Mouse (Mus musculus) ES-E14 (cell line): ENCODE measurements around the gene Mtnr1a. TPM values are rescaled to one million over a fixed set of nuclear protein-coding genes. Genes with fewer than 3 reads are reported as not detected.
"Not testable (repeated sequence)": the region's sequence is repeated elsewhere in the genome, so short reads cannot be mapped to it uniquely, and the experiment has no call there.

Experiments used
- DNase-seq: peaks from one replicate; pipeline ENCODE4 v3.0.0-alpha.2; 2013; ENCODE audit warnings: low read depth, low spot score
- H3K27ac ChIP-seq: 2 replicates; pipeline ENCODE4 v1.5.1; 2012; ENCODE audit warnings: low read depth, mild to moderate bottlenecking, low read length, moderate library complexity, mixed read lengths; ENCODE audit not compliant: poor library complexity, insufficient read depth, severe bottlenecking
- H3K36me3 ChIP-seq: 2 replicates; pipeline ENCODE4 v1.6.1; 2012; ENCODE audit warnings: mild to moderate bottlenecking, low read length, moderate library complexity, mixed read lengths; ENCODE audit not compliant: control insufficient read depth, poor library complexity, insufficient read depth, severe bottlenecking
- H3K4me1 ChIP-seq, 2 experiments: fragments of 150-350 bp in 1 of 2; sonication (generic) in 1 of 2; 2 replicates each; pipeline ENCODE4 v1.6.1; 2012; ENCODE audit warnings: low read length in 2 of 2, mild to moderate bottlenecking in 1 of 2, mixed read lengths in 1 of 2; ENCODE audit not compliant: control insufficient read depth in 2 of 2, insufficient read depth in 2 of 2, poor library complexity in 1 of 2
- H3K4me3 ChIP-seq, 2 experiments: fragments of 150-350 bp in 1 of 2; sonication (generic) in 1 of 2; 2 replicates each; pipeline ENCODE4 v1.5.1; 2012; ENCODE audit warnings: low read length in 2 of 2, low read depth in 1 of 2, mild to moderate bottlenecking in 1 of 2, mixed read lengths in 1 of 2; ENCODE audit not compliant: insufficient read depth in 1 of 2, poor library complexity in 1 of 2, severe bottlenecking in 1 of 2
- H3K9ac ChIP-seq: 2 replicates; pipeline ENCODE4 v1.6.1; 2012; ENCODE audit warnings: low read depth, mild to moderate bottlenecking, low read length, mixed read lengths; ENCODE audit not compliant: poor library complexity, insufficient read depth, severe bottlenecking
- H3K9me3 ChIP-seq: fragments of 150-350 bp; sonication (generic); 2 replicates; pipeline ENCODE4 v1.6.1; 2012; ENCODE audit warnings: low read depth, mild to moderate bottlenecking, low read length; ENCODE audit not compliant: control insufficient read depth, insufficient read depth
- CHD2 ChIP-seq: IDR thresholded peaks from 2 replicates; pipeline ENCODE4 v1.6.1; 2014; ENCODE audit warnings: mild to moderate bottlenecking, low read depth, low read length, inconsistent platforms
- HCFC1 ChIP-seq: IDR thresholded peaks from 2 replicates; pipeline ENCODE4 v1.6.1; 2012; ENCODE audit warnings: low read length, inconsistent platforms, borderline replicate concordance; ENCODE audit not compliant: insufficient read depth
- MAFK ChIP-seq: IDR thresholded peaks from 2 replicates; pipeline ENCODE4 v1.6.1; 2014; ENCODE audit warnings: mild to moderate bottlenecking, low read depth, low read length, inconsistent platforms; ENCODE audit not compliant: insufficient read depth
- ZC3H11A ChIP-seq: IDR thresholded peaks from 2 replicates; pipeline ENCODE4 v1.6.1; 2012; ENCODE audit warnings: low read depth, mild to moderate bottlenecking, inconsistent platforms, low read length, borderline replicate concordance
- ZNF384 ChIP-seq: IDR thresholded peaks from 2 replicates; pipeline ENCODE4 v1.6.1; 2012; ENCODE audit warnings: low read depth, low read length, inconsistent platforms
- in situ Hi-C, 2 experiments: fragments of 600-800 bp; cut with MboI; formaldehyde crosslinking; loops; one replicate each; pipeline ENCODE4 v1.15.1; 2025; ENCODE audit warnings: low sequenced_read_pairs in 2 of 2, inconsistent platforms in 1 of 2; ENCODE audit not compliant: unreplicated experiment in 2 of 2
- total RNA-seq: library from RNA; depleted of rRNA; stranded (reverse); fragments of 300-350 nt; gene quantifications from 2 replicates; pipeline ENCODE4 v1.2.3, GENCODE M21; 2012

The Mtnr1a gene
- total RNA-seq, 1 experiment: 0.18 TPM

DNA sequence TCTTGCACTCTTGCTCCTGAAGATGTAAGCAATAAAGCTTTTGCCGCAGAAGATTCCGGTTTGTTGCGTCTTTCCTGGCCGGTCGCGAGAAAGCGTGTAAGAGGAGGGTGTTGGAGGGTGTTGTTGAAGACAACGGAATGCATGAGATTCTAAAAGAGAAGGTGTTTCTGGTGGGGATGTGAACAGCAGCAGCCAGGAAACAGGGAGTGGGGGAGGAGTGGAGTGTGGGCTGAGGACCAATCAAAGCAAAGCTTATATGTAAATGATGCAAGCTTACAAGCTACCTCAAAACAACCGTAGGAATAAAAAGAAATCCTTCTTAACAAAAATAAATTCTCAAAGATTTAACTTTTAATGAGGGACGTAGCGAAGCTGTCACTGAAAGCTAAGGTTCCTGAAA, 6.6 kb upstream of the Mtnr1a start:
- no peak for TF ChIP-seq HCFC1
- Histone ChIP-seq H3K9me3 (no peaks in the 10 kb centered on the region), H3K36me3 (no peaks in the 10 kb centered on the region), H3K9ac (no peak overlapping the region), H3K27ac (no peak overlapping the region), H3K4me1 (peaks cover 0 to 7% of the 10 kb centered on the region in 2 experiments), H3K4me3 (peak overlapping the region in 1 of 2 experiments; percentile 50; a peak in 2 of 4 replicates)
- no peak for DNase-seq
- in situ Hi-C loops: no loop called here

GRCm38 (mm10) chr8:45062982-45063924, 5.7 kb upstream of the Mtnr1a start:
- peak overlapping the region; percentile 81 for H3K27ac ChIP-seq
- H3K36me3 ChIP-seq: no peaks in the 10 kb centered on the region
- peak overlapping the region; percentile 1 to 50; a peak in 3 of 4 replicates for H3K4me3 ChIP-seq
- no peak for TF ChIP-seq MAFK
- TF ChIP-seq ZC3H11A: no peak
- TF ChIP-seq ZNF384: no peak
- peak; percentile 37; the same call in 1 of the 2 replicates for TF ChIP-seq CHD2
- no peak for TF ChIP-seq HCFC1
- H3K4me1 ChIP-seq: peaks cover 0 to 7% of the 10 kb centered on the region in 2 experiments
- in situ Hi-C loops: no loop called here
- peak; percentile 83 for DNase-seq
- H3K9me3 ChIP-seq: no peaks in the 10 kb centered on the region
- no peak overlapping the region for H3K9ac ChIP-seq

DNA sequence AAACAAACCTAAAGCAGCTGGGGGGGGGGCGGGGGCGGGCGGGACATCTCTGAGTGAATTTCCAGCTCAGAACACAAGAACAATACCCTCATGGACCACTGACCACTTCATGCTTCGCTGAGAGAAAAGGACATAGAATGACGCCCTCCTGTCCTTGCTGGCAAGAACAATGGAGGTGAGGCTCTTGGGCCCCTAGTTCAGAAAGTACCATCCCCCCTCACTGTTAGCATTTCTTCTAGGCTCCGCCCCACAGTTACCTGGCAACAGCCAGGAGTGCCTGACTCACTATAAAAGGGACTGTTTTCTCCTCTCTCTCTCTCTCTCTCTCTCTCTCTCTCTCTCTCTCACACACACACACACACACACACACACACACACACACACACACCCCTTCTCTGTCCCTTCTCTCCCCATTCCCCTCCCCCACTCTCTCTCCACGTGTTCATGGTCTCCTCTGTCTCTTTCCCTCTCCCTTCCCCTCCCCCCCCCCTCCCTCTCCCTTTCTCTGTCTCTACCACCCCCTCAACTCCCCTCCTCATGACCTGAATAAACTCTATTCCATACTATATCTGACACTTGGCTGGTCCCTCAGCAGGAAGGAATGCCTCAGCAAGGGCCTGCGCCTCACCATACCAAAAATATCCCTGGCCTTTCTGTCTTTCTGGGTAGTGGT, 4.6 kb upstream of the Mtnr1a start:
- Histone ChIP-seq H3K9me3 (no peaks in the 10 kb centered on the region), H3K4me1 (peaks cover 0 to 7% of the 10 kb centered on the region in 2 experiments), H3K36me3 (no peaks in the 10 kb centered on the region), H3K27ac (peak overlapping the region; percentile 81), H3K9ac (peak overlapping the region; percentile 39; the same call in 1 of the 2 replicates), H3K4me3 (0 out of 4 replicates have a peak overlapping the region, but pooled peaks of 1 of the 2 experiments have one; percentile 33)
- DNase-seq: no peak
- in situ Hi-C loops: no loop called here
- TF ChIP-seq ZNF384 (no peak), MAFK (no peak), ZC3H11A (no peak), CHD2 (no peak), HCFC1 (no peak)

DNA sequence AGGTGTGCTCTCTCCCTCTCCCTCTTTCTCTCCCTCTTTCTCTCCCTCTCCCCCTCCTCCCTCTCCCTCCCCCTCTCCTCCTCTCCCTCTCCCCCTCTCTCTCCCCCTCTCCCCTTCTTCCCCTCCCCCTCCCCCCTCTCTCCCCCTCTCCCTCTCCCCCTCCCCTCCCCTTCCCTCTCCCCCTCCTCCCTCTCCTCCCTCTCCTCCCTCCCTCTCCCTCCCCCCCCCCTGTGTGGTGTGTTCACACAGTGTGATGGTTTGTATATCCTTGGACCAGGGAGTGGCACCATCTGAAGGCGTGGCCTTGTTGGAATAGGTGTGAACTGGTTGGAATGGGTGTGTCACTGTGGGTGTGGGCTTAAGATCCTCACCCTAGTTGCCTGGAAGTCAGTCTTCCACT, 3.5 kb upstream of the Mtnr1a start:
- in situ Hi-C loops, H3K4me3 ChIP-seq, H3K4me1 ChIP-seq, H3K9me3 ChIP-seq, DNase-seq, H3K9ac ChIP-seq, H3K36me3 ChIP-seq: not testable (repeated sequence)
- H3K27ac ChIP-seq: peak overlapping the region; percentile 81; the same call in 1 of the 2 replicates
